Mouse (Mus musculus): ENCODE data around the gene Ambn. TPM values are rescaled to one million over a fixed set of nuclear protein-coding genes. Genes with fewer than 3 reads are reported as not detected.

The Ambn gene
- polyA plus RNA-seq, 1 experiment, result not detected

DNA sequence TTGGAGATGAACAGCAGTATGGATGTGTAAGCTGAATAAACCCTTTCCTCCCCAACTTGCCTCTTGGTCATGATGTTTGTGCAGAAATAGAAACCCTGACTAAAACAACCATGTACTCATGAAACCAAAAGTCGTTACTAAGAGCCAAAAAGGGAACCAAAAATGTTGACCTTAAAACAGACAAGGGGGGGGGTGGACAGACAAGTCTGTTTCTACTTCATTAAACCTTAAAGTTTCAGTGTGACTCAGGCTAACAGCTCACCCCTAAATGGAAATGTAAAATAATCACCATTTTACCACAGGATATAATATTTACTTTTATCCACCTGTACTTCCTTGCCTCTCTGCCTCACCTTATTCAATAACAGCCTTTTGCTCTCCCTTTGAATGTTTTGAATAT, 52.8 kb downstream of the Ambn start:
- peaks cover 17% of the 10 kb centered on the region for H3K4me1 ChIP-seq (ENCODE audit: control insufficient read depth, insufficient read depth, low read length)
- peak overlapping the region; percentile 98 for H3K27ac ChIP-seq (ENCODE audit: insufficient read depth, low read depth, low read length)
- no peak overlapping the region for H3K4me3 ChIP-seq (ENCODE audit: insufficient read depth, low read length)
- TF ChIP-seq CTCF (IDR thresholded peaks at IDR 0.05; ENCODE audit: low read depth, low read length), result no peak
- no peak for TF ChIP-seq POLR2A (IDR thresholded peaks at IDR 0.05; ENCODE audit: borderline replicate concordance, low read depth, low read length)

- TF ChIP-seq CTCF (IDR thresholded peaks at IDR 0.05; ENCODE audit: low read depth, low read length) (no peak), POLR2A (IDR thresholded peaks at IDR 0.05; ENCODE audit: borderline replicate concordance, low read depth, low read length) (no peak)
- no peak overlapping the region for H3K4me3 ChIP-seq (ENCODE audit: insufficient read depth, low read length)
- H3K27ac ChIP-seq (ENCODE audit: insufficient read depth, low read depth, low read length), result peak overlapping the region; percentile 98
- H3K4me1 ChIP-seq (ENCODE audit: control insufficient read depth, insufficient read depth, low read length), result peaks cover 17% of the 10 kb centered on the region
Measured at GRCm38 (mm10) chr5:88508990-88509389, 53.2 kb downstream of the Ambn start.

Other genes starting within 250 kb of the Ambn start
- not detected in 2 replicates for gene Gm7714, start 187.1 kb upstream of the Ambn start, polyA plus RNA-seq (2012; ENCODE audit: insufficient read depth, insufficient read length, missing spikeins)
- not detected in 2 replicates for gene Prol1, start 138.7 kb upstream of the Ambn start, polyA plus RNA-seq (2012; ENCODE audit: insufficient read depth, insufficient read length, missing spikeins)
- not detected in 2 replicates for gene Amtn, start 79.9 kb upstream of the Ambn start, polyA plus RNA-seq (2012; ENCODE audit: insufficient read depth, insufficient read length, missing spikeins)
- not detected in 2 replicates for gene Enam, start 32.0 kb downstream of the Ambn start, polyA plus RNA-seq (2012; ENCODE audit: insufficient read depth, insufficient read length, missing spikeins)
- 0.40 TPM in 1 of 2 replicates, not detected in the other for gene Jchain, start 71.9 kb downstream of the Ambn start, polyA plus RNA-seq (2012; ENCODE audit: insufficient read depth, insufficient read length, missing spikeins)
- 87.5 and 105 TPM in 2 replicates for gene Utp3, start 98.5 kb downstream of the Ambn start, polyA plus RNA-seq (2012; ENCODE audit: insufficient read depth, insufficient read length, missing spikeins)
- gene Rufy3, start 109.0 kb downstream of the Ambn start, polyA plus RNA-seq (2012; ENCODE audit: insufficient read depth, insufficient read length, missing spikeins), result 38.1 and 41.2 TPM in 2 replicates
- gene Grsf1, start 220.2 kb downstream of the Ambn start, polyA plus RNA-seq (2012; ENCODE audit: insufficient read depth, insufficient read length, missing spikeins), result 61.4 and 64.5 TPM in 2 replicates

Data from bone marrow macrophage, adult 2 months (primary cell).